14 mouse cellular contexts compared by ENCODE assay signal in genomic region chr6:29474736-29475135, GRCm38 (mm10). TPM values are rescaled to one million over a fixed set of nuclear protein-coding genes. Genes with fewer than 3 reads are reported as not detected.
DNase-seq lines count a peak whose midpoint lies in the region; ATAC-seq and TF ChIP-seq lines count a peak whose summit lies in the region.
"Had no signal": no experiment of that assay in that cellular context is flagged by ENCODE, and none has a peak within 500 bp of the region (broad histone marks: within the 10 kb centered on the region; RNA-seq: fewer than 3 reads in every experiment).

No protein-coding gene starts in this region.

- H3K9ac ChIP-seq in forebrain, embryonic 14.5 days (ENCODE audit: low read length), result no peak overlapping the region
- H3K9ac ChIP-seq in forebrain, embryonic 16.5 days (replicated peaks; ENCODE audit: low read depth, low read length), result no peak overlapping the region
- no peak overlapping the region for H3K9ac ChIP-seq in midbrain, postnatal 0 days (replicated peaks; ENCODE audit: low read length, poor library complexity, severe bottlenecking)
- H3K9ac ChIP-seq in midbrain, embryonic 11.5 days (ENCODE audit: low read length), result no peak overlapping the region

- no peak for TF ChIP-seq CTCF in midbrain, postnatal 0 days (IDR thresholded peaks at IDR 0.05)

- H3K4me2 ChIP-seq in forebrain, embryonic 14.5 days (ENCODE audit: low read length), result peak overlapping the region; percentile 66; the same call in 1 of the 2 replicates
- H3K4me2 ChIP-seq in forebrain, embryonic 16.5 days (ENCODE audit: low read length), result no peak overlapping the region
- H3K4me2 ChIP-seq in midbrain, postnatal 0 days (ENCODE audit: low read depth, low read length, poor library complexity, severe bottlenecking), result peak overlapping the region; percentile 55; the same call in 1 of the 2 replicates
- H3K4me2 ChIP-seq in midbrain, embryonic 11.5 days, result no peak overlapping the region

- peaks cover 21% of the 10 kb centered on the region for H3K36me3 ChIP-seq in forebrain, embryonic 14.5 days (ENCODE audit: control insufficient read depth, insufficient read depth, low read length)
- peaks cover 12% of the 10 kb centered on the region; the same call in 1 of the 2 replicates for H3K36me3 ChIP-seq in forebrain, embryonic 16.5 days (ENCODE audit: control insufficient read depth, insufficient read depth)
- H3K36me3 ChIP-seq in midbrain, postnatal 0 days (ENCODE audit: insufficient read depth, low read length), result peaks cover 15% of the 10 kb centered on the region
- no peaks in the 10 kb centered on the region; the same call in 1 of the 2 replicates for H3K36me3 ChIP-seq in midbrain, embryonic 11.5 days (ENCODE audit: control insufficient read depth, insufficient read depth, low read length)

- DNase-seq in forebrain, embryonic 14.5 days (ENCODE audit: low spot score), result no peak
- DNase-seq in midbrain, postnatal 0 days (ENCODE audit: low spot score), result no peak
- no peak for DNase-seq in midbrain, embryonic 11.5 days (ENCODE audit: low spot score, missing footprints)
- DNase-seq in kidney, adult 8-10 months, result peak; percentile 75 to 76
- DNase-seq in naive thymus-derived CD4-positive, alpha-beta T cell, adult 2 months (ENCODE audit: low read depth), result peak; percentile 8
- DNase-seq in spleen, adult 12 weeks (ENCODE audit: low spot score), result no peak
- DNase-seq in layer of hippocampus, postnatal 25 days (ENCODE audit: extremely low spot score in 1 of 2, low spot score in 1 of 2), result no peak
- DNase-seq: cerebellum, adult 18-20 months; gastrocnemius, postnatal 10 days had no signal

- no peak for ATAC-seq in forebrain, embryonic 14.5 days
- no peak for ATAC-seq in forebrain, embryonic 16.5 days
- ATAC-seq in midbrain, postnatal 0 days (ENCODE audit: low FRiP score), result no peak
- ATAC-seq in midbrain, embryonic 11.5 days (ENCODE audit: low FRiP score), result no peak

- no peak overlapping the region for H3K4me3 ChIP-seq in forebrain, embryonic 14.5 days (ENCODE audit: low read depth, low read length)
- no peak overlapping the region for H3K4me3 ChIP-seq in forebrain, embryonic 16.5 days (replicated peaks; ENCODE audit: low read length)
- H3K4me3 ChIP-seq in midbrain, postnatal 0 days (ENCODE audit: low read depth, low read length), result no peak overlapping the region
- no peak overlapping the region for H3K4me3 ChIP-seq in midbrain, embryonic 11.5 days (ENCODE audit: low read depth, low read length)

- H3K27me3 ChIP-seq in forebrain, embryonic 14.5 days (replicated peaks; ENCODE audit: control insufficient read depth, insufficient read depth, low read length), result no peaks in the 10 kb centered on the region; the same call in 1 of the 2 replicates
- no peaks in the 10 kb centered on the region for H3K27me3 ChIP-seq in forebrain, embryonic 16.5 days (replicated peaks; ENCODE audit: control insufficient read depth, insufficient read depth, low read length)
- no peaks in the 10 kb centered on the region for H3K27me3 ChIP-seq in midbrain, postnatal 0 days (ENCODE audit: insufficient read depth, low read length)
- no peaks in the 10 kb centered on the region; the same call in 1 of the 2 replicates for H3K27me3 ChIP-seq in midbrain, embryonic 11.5 days (ENCODE audit: control insufficient read depth, insufficient read depth, low read length)
- H3K27me3 ChIP-seq: lung, embryonic 15.5 days had no signal

- no peak overlapping the region for H3K27ac ChIP-seq in forebrain, embryonic 14.5 days (ENCODE audit: low read depth, low read length)
- no peak overlapping the region for H3K27ac ChIP-seq in forebrain, embryonic 16.5 days (ENCODE audit: low read length)
- H3K27ac ChIP-seq in midbrain, postnatal 0 days (ENCODE audit: low read depth, low read length), result no peak overlapping the region
- H3K27ac ChIP-seq in midbrain, embryonic 11.5 days (ENCODE audit: low read depth, low read length), result no peak overlapping the region
- H3K27ac ChIP-seq: hindbrain, postnatal 0 days; lung, embryonic 15.5 days had no signal

- H3K4me1 ChIP-seq in forebrain, embryonic 14.5 days (ENCODE audit: control insufficient read depth, insufficient read depth, low read length), result no peaks in the 10 kb centered on the region
- H3K4me1 ChIP-seq in forebrain, embryonic 16.5 days (replicated peaks; ENCODE audit: control insufficient read depth, insufficient read depth, low read length), result peaks cover 8% of the 10 kb centered on the region; the same call in 1 of the 2 replicates
- H3K4me1 ChIP-seq in midbrain, postnatal 0 days (ENCODE audit: insufficient read depth, low read length), result peaks cover 4% of the 10 kb centered on the region; the same call in 1 of the 2 replicates
- peaks cover 6% of the 10 kb centered on the region for H3K4me1 ChIP-seq in midbrain, embryonic 11.5 days (ENCODE audit: control insufficient read depth, insufficient read depth, low read length)

- WGBS in forebrain, embryonic 14.5 days, result 50% methylated on average over 2 of the region's 2 CpGs
- WGBS in forebrain, embryonic 16.5 days, result 42% methylated on average over 2 of the region's 2 CpGs
- 68% methylated on average over 2 of the region's 2 CpGs for WGBS in midbrain, postnatal 0 days
- 63% methylated on average over 2 of the region's 2 CpGs for WGBS in midbrain, embryonic 11.5 days

- H3K9me3 ChIP-seq in forebrain, embryonic 14.5 days (replicated peaks; ENCODE audit: control insufficient read depth, low read length), result no peaks in the 10 kb centered on the region
- no peaks in the 10 kb centered on the region for H3K9me3 ChIP-seq in forebrain, embryonic 16.5 days (ENCODE audit: control insufficient read depth, low read length)
- H3K9me3 ChIP-seq in midbrain, postnatal 0 days (ENCODE audit: low read length), result no peaks in the 10 kb centered on the region
- no peaks in the 10 kb centered on the region for H3K9me3 ChIP-seq in midbrain, embryonic 11.5 days (ENCODE audit: control insufficient read depth, low read length)
- H3K9me3 ChIP-seq: lung, embryonic 15.5 days had no signal

RNA-seq across cellular contexts. Expression of gene Atp6v1fnb, which starts 3.5 kb away (rescaled TPM):
- 0.27 TPM in 1 of 2 replicates, not detected in the other for polyA plus RNA-seq in forebrain, embryonic 14.5 days (2014; fragmentation: Nextera tagmentation; extraction: Ambion mirVana)
- polyA plus RNA-seq in forebrain, embryonic 16.5 days (2015; fragmentation: Nextera tagmentation; extraction: Ambion mirVana), result not detected in 2 replicates
- 2.6 TPM in 1 of 2 replicates, not detected in the other for total RNA-seq in midbrain, postnatal 0 days (2014; rRNA removed)
- polyA plus RNA-seq in midbrain, postnatal 0 days (2015; fragmentation: Nextera tagmentation; extraction: Ambion mirVana), result 0.32 and 0.72 TPM in 2 replicates
- 0.20 and 0.25 TPM in 2 replicates for polyA plus RNA-seq in midbrain, embryonic 11.5 days (2014; fragmentation: Nextera tagmentation; extraction: Ambion mirVana)
- under 1 TPM in 1 of 2 experiments, not detected in 1; 0.59 TPM for total RNA-seq in layer of hippocampus, postnatal 25 days (2021)
- total RNA-seq: hindbrain, postnatal 0 days had no signal
- polyA plus RNA-seq: C2C12; embryonic facial prominence, embryonic 14.5 days; hindbrain, postnatal 0 days; lung, embryonic 15.5 days had no signal

RNA-seq across cellular contexts. Expression of gene Atp6v1f, which starts 7.2 kb away (rescaled TPM):
- polyA plus RNA-seq in forebrain, embryonic 14.5 days (2014; fragmentation: Nextera tagmentation; extraction: Ambion mirVana), result 340 and 395 TPM in 2 replicates
- polyA plus RNA-seq in forebrain, embryonic 16.5 days (2015; fragmentation: Nextera tagmentation; extraction: Ambion mirVana), result 295 and 324 TPM in 2 replicates
- 262 and 302 TPM in 2 replicates for total RNA-seq in midbrain, postnatal 0 days (2014; rRNA removed)
- 361 and 388 TPM in 2 replicates for polyA plus RNA-seq in midbrain, postnatal 0 days (2015; fragmentation: Nextera tagmentation; extraction: Ambion mirVana)
- 178 and 199 TPM in 2 replicates for polyA plus RNA-seq in midbrain, embryonic 11.5 days (2014; fragmentation: Nextera tagmentation; extraction: Ambion mirVana)
- total RNA-seq in layer of hippocampus, postnatal 25 days (2021), result 100 to 1,000 TPM; 241 to 263 TPM

RNA-seq across cellular contexts. Expression of gene Kcp, which starts 33.0 kb away (rescaled TPM):
- 5.8 and 10.6 TPM in 2 replicates for polyA plus RNA-seq in forebrain, embryonic 14.5 days (2014; fragmentation: Nextera tagmentation; extraction: Ambion mirVana)
- 15.4 and 17.1 TPM in 2 replicates for polyA plus RNA-seq in forebrain, embryonic 16.5 days (2015; fragmentation: Nextera tagmentation; extraction: Ambion mirVana)
- 16.3 and 27.0 TPM in 2 replicates for total RNA-seq in midbrain, postnatal 0 days (2014; rRNA removed)
- polyA plus RNA-seq in midbrain, postnatal 0 days (2015; fragmentation: Nextera tagmentation; extraction: Ambion mirVana), result 8.9 and 9.0 TPM in 2 replicates
- polyA plus RNA-seq in midbrain, embryonic 11.5 days (2014; fragmentation: Nextera tagmentation; extraction: Ambion mirVana), result 5.6 and 6.8 TPM in 2 replicates
- total RNA-seq in layer of hippocampus, postnatal 25 days (2021), result 1 to 10 TPM; 2.1 to 3.0 TPM

RNA-seq across cellular contexts. Expression of gene Flnc, which starts 41.7 kb away (rescaled TPM):
- polyA plus RNA-seq in forebrain, embryonic 14.5 days (2014; fragmentation: Nextera tagmentation; extraction: Ambion mirVana), result 1.1 and 2.5 TPM in 2 replicates
- 2.0 and 2.7 TPM in 2 replicates for polyA plus RNA-seq in forebrain, embryonic 16.5 days (2015; fragmentation: Nextera tagmentation; extraction: Ambion mirVana)
- total RNA-seq in midbrain, postnatal 0 days (2014; rRNA removed), result 11.1 and 12.0 TPM in 2 replicates
- polyA plus RNA-seq in midbrain, postnatal 0 days (2015; fragmentation: Nextera tagmentation; extraction: Ambion mirVana), result 1.2 and 1.4 TPM in 2 replicates
- 1.8 and 2.5 TPM in 2 replicates for polyA plus RNA-seq in midbrain, embryonic 11.5 days (2014; fragmentation: Nextera tagmentation; extraction: Ambion mirVana)
- 1 to 10 TPM in 1 of 2 experiments, under 1 TPM in 1; 0.96 to 1.4 TPM for total RNA-seq in layer of hippocampus, postnatal 25 days (2021)

RNA-seq across cellular contexts. Expression of gene Irf5, which starts 51.7 kb away (rescaled TPM):
- polyA plus RNA-seq in forebrain, embryonic 14.5 days (2014; fragmentation: Nextera tagmentation; extraction: Ambion mirVana), result 0.98 and 1.4 TPM in 2 replicates
- polyA plus RNA-seq in forebrain, embryonic 16.5 days (2015; fragmentation: Nextera tagmentation; extraction: Ambion mirVana), result 1.5 and 2.2 TPM in 2 replicates
- total RNA-seq in midbrain, postnatal 0 days (2014; rRNA removed), result 3.2 and 3.5 TPM in 2 replicates
- polyA plus RNA-seq in midbrain, postnatal 0 days (2015; fragmentation: Nextera tagmentation; extraction: Ambion mirVana), result 1.7 and 2.0 TPM in 2 replicates
- polyA plus RNA-seq in midbrain, embryonic 11.5 days (2014; fragmentation: Nextera tagmentation; extraction: Ambion mirVana), result 1.2 and 1.6 TPM in 2 replicates
- total RNA-seq in layer of hippocampus, postnatal 25 days (2021), result 1 to 10 TPM; 3.4 to 4.0 TPM

Comparison
In these comparisons a context has a peak if more than half of its experiments do, and no peak if none do; other contexts are left out.
1. H3K4me2 ChIP-seq: peak in forebrain, embryonic 14.5 days (single experiment) and midbrain, postnatal 0 days (single experiment); none in forebrain, embryonic 16.5 days (single experiment) and midbrain, embryonic 11.5 days (single experiment).
2. DNase-seq: peak in kidney, adult 8-10 months (2 of 2) and naive thymus-derived CD4-positive, alpha-beta T cell, adult 2 months (single experiment); none in forebrain, embryonic 14.5 days (single experiment), midbrain, postnatal 0 days (single experiment), midbrain, embryonic 11.5 days (single experiment), spleen, adult 12 weeks (single experiment) and layer of hippocampus, postnatal 25 days (0 of 2).